ENCODE assay signal across 9 mouse cellular contexts in the genomic region with DNA sequence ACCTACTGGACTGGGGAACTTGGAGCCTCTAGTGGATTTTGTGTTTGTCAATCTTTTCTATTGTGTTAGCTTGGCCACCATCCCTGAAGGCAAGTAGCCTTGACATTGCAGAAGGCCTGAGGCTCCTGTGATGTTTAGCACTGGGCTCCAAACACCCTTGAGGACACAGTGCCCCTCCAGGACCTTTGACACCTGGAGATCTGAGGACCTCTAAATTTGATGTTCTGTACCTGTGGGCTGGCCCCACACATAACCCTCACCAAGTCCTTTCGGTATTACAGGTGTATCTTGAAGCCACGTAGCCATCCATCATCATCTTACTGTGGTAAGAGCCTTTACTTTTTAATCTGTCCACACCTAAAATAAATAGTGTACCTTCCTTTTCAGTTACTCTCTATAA. TPM values are rescaled to one million over a fixed set of nuclear protein-coding genes. Genes with fewer than 3 reads are reported as not detected.
DNase-seq lines count a peak whose midpoint lies in the region; ATAC-seq and TF ChIP-seq lines count a peak whose summit lies in the region.
"Had no signal": no experiment of that assay in that cellular context is flagged by ENCODE, and none has a peak within 500 bp of the region (broad histone marks: within the 10 kb centered on the region; RNA-seq: fewer than 3 reads in every experiment).

No protein-coding gene starts in this region.

- H3K9me3 ChIP-seq in lung, embryonic 16.5 days (ENCODE audit: control insufficient read depth, low read length), result no peaks in the 10 kb centered on the region
- no peaks in the 10 kb centered on the region for H3K9me3 ChIP-seq in forebrain, embryonic 14.5 days (replicated peaks; ENCODE audit: control insufficient read depth, low read length)
- H3K9me3 ChIP-seq in liver, embryonic 12.5 days (replicated peaks), result no peaks in the 10 kb centered on the region
- no peaks in the 10 kb centered on the region for H3K9me3 ChIP-seq in stomach, postnatal 0 days (ENCODE audit: control insufficient read depth, low read length)

- no peak for TF ChIP-seq EP300 in stomach, postnatal 0 days (optimal IDR thresholded peaks at IDR 0.05)

- no peak for DNase-seq in lung, postnatal 4 days
- DNase-seq in forebrain, embryonic 14.5 days (ENCODE audit: low spot score), result no peak
- no peak for DNase-seq in stomach, postnatal 0 days (ENCODE audit: low spot score)
- no peak for DNase-seq in layer of hippocampus, adult 9-11 months
- DNase-seq in urinary bladder, postnatal 4 days (ENCODE audit: low spot score in 2 of 2), result no peak
- DNase-seq: cerebellum, postnatal 36 days; kidney, adult 18-20 months had no signal

- H3K27ac ChIP-seq in lung, embryonic 16.5 days (ENCODE audit: low read length), result no peak overlapping the region
- H3K27ac ChIP-seq in forebrain, embryonic 14.5 days (ENCODE audit: low read depth, low read length), result no peak overlapping the region
- no peak overlapping the region for H3K27ac ChIP-seq in liver, embryonic 12.5 days
- no peak overlapping the region for H3K27ac ChIP-seq in stomach, postnatal 0 days (replicated peaks)

- peaks cover 10% of the 10 kb centered on the region for H3K4me1 ChIP-seq in lung, embryonic 16.5 days (replicated peaks; ENCODE audit: control insufficient read depth, insufficient read depth, low read length)
- H3K4me1 ChIP-seq in forebrain, embryonic 14.5 days (ENCODE audit: control insufficient read depth, insufficient read depth, low read length), result peaks cover 10% of the 10 kb centered on the region
- H3K4me1 ChIP-seq in liver, embryonic 12.5 days, result peaks cover 43% of the 10 kb centered on the region
- no peaks in the 10 kb centered on the region; the same call in 1 of the 2 replicates for H3K4me1 ChIP-seq in stomach, postnatal 0 days (replicated peaks; ENCODE audit: control insufficient read depth, insufficient read depth)

- H3K27me3 ChIP-seq in lung, embryonic 16.5 days (ENCODE audit: control insufficient read depth, insufficient read depth, low read depth, low read length), result no peaks in the 10 kb centered on the region
- H3K27me3 ChIP-seq in forebrain, embryonic 14.5 days (replicated peaks; ENCODE audit: control insufficient read depth, insufficient read depth, low read length), result no peaks in the 10 kb centered on the region
- no peaks in the 10 kb centered on the region; the same call in 1 of the 2 replicates for H3K27me3 ChIP-seq in liver, embryonic 12.5 days (replicated peaks)
- H3K27me3 ChIP-seq in stomach, postnatal 0 days (ENCODE audit: control insufficient read depth, insufficient read depth, low read length), result no peaks in the 10 kb centered on the region

- no peak for ATAC-seq in lung, embryonic 16.5 days (ENCODE audit: low read depth)
- no peak for ATAC-seq in forebrain, embryonic 14.5 days
- ATAC-seq in liver, embryonic 12.5 days, result no peak
- no peak for ATAC-seq in stomach, postnatal 0 days (ENCODE audit: low FRiP score, low TSS enrichment)

- H3K36me3 ChIP-seq in lung, embryonic 16.5 days (ENCODE audit: control insufficient read depth, insufficient read depth, low read length), result peaks cover 27% of the 10 kb centered on the region
- H3K36me3 ChIP-seq in forebrain, embryonic 14.5 days (ENCODE audit: control insufficient read depth, insufficient read depth, low read length), result peaks cover 51% of the 10 kb centered on the region
- H3K36me3 ChIP-seq in liver, embryonic 12.5 days, result peaks cover 52% of the 10 kb centered on the region
- no peaks in the 10 kb centered on the region; the same call in 1 of the 2 replicates for H3K36me3 ChIP-seq in stomach, postnatal 0 days (ENCODE audit: control insufficient read depth, insufficient read depth, low read length)

- peak overlapping the region; percentile 95 for H3K9ac ChIP-seq in lung, embryonic 16.5 days (ENCODE audit: low read length)
- H3K9ac ChIP-seq in forebrain, embryonic 14.5 days (ENCODE audit: low read length), result peak overlapping the region; percentile 96; the same call in 1 of the 2 replicates
- H3K9ac ChIP-seq in liver, embryonic 12.5 days, result peak overlapping the region; percentile 89
- no peak overlapping the region for H3K9ac ChIP-seq in stomach, postnatal 0 days (ENCODE audit: low read length)

- TF ChIP-seq CTCF in stomach, postnatal 0 days (IDR thresholded peaks at IDR 0.05; ENCODE audit: low read depth), result no peak

- peak overlapping the region; percentile 54 for H3K4me2 ChIP-seq in lung, embryonic 16.5 days (ENCODE audit: low read depth, low read length)
- peak overlapping the region; percentile 84 for H3K4me2 ChIP-seq in forebrain, embryonic 14.5 days (ENCODE audit: low read length)
- peak overlapping the region; percentile 79 for H3K4me2 ChIP-seq in liver, embryonic 12.5 days
- peak overlapping the region; percentile 70 for H3K4me2 ChIP-seq in stomach, postnatal 0 days (replicated peaks; ENCODE audit: low read depth)

- WGBS in lung, embryonic 16.5 days, result 89% methylated on average over 2 of the region's 2 CpGs
- WGBS in forebrain, embryonic 14.5 days, result 91% methylated on average over 2 of the region's 2 CpGs
- WGBS in liver, embryonic 12.5 days (ENCODE audit: insufficient replicate concordance), result 88% methylated on average over 2 of the region's 2 CpGs
- 66% methylated on average over 2 of the region's 2 CpGs for WGBS in stomach, postnatal 0 days

- peak overlapping the region; percentile 84 for H3K4me3 ChIP-seq in lung, embryonic 16.5 days (ENCODE audit: low read length)
- H3K4me3 ChIP-seq in forebrain, embryonic 14.5 days (ENCODE audit: low read depth, low read length), result peak overlapping the region; percentile 85
- peak overlapping the region; percentile 93 for H3K4me3 ChIP-seq in liver, embryonic 12.5 days
- H3K4me3 ChIP-seq in stomach, postnatal 0 days (ENCODE audit: low read depth, low read length), result no peak overlapping the region

RNA-seq across cellular contexts. Expression of gene 2410002F23Rik, which starts 1.4 kb away (rescaled TPM):
- 113 and 123 TPM in 2 replicates for polyA plus RNA-seq in lung, embryonic 16.5 days (2015; fragmentation: Nextera tagmentation; extraction: Ambion mirVana)
- polyA plus RNA-seq in forebrain, embryonic 14.5 days (2014; fragmentation: Nextera tagmentation; extraction: Ambion mirVana), result 162 and 186 TPM in 2 replicates
- 64.3 and 66.7 TPM in 2 replicates for polyA plus RNA-seq in liver, embryonic 12.5 days (2016; fragmentation: Nextera tagmentation; extraction: Ambion mirVana)
- 52.9 and 60.0 TPM in 2 replicates for polyA plus RNA-seq in stomach, postnatal 0 days (2015; fragmentation: Nextera tagmentation; extraction: Ambion mirVana)

RNA-seq across cellular contexts. Expression of gene 1700028J19Rik, which starts 1.5 kb away (rescaled TPM):
- 0.96 and 0.97 TPM in 2 replicates for polyA plus RNA-seq in lung, embryonic 16.5 days (2015; fragmentation: Nextera tagmentation; extraction: Ambion mirVana)
- 1.9 and 2.4 TPM in 2 replicates for polyA plus RNA-seq in forebrain, embryonic 14.5 days (2014; fragmentation: Nextera tagmentation; extraction: Ambion mirVana)
- polyA plus RNA-seq in liver, embryonic 12.5 days (2016; fragmentation: Nextera tagmentation; extraction: Ambion mirVana), result 1.8 and 1.9 TPM in 2 replicates
- polyA plus RNA-seq in stomach, postnatal 0 days (2015; fragmentation: Nextera tagmentation; extraction: Ambion mirVana), result 0.57 and 0.65 TPM in 2 replicates

RNA-seq across cellular contexts. Expression of gene Acp4, which starts 9.2 kb away (rescaled TPM):
- not detected in 2 replicates for polyA plus RNA-seq in lung, embryonic 16.5 days (2015; fragmentation: Nextera tagmentation; extraction: Ambion mirVana)
- polyA plus RNA-seq in forebrain, embryonic 14.5 days (2014; fragmentation: Nextera tagmentation; extraction: Ambion mirVana), result not detected in 2 replicates
- not detected in 2 replicates for polyA plus RNA-seq in liver, embryonic 12.5 days (2016; fragmentation: Nextera tagmentation; extraction: Ambion mirVana)
- not detected in 2 replicates for polyA plus RNA-seq in stomach, postnatal 0 days (2015; fragmentation: Nextera tagmentation; extraction: Ambion mirVana)

RNA-seq across cellular contexts. Expression of gene Gm36864, which starts 12.0 kb away (rescaled TPM):
- polyA plus RNA-seq in lung, embryonic 16.5 days (2015; fragmentation: Nextera tagmentation; extraction: Ambion mirVana), result not detected in 2 replicates
- not detected in 2 replicates for polyA plus RNA-seq in forebrain, embryonic 14.5 days (2014; fragmentation: Nextera tagmentation; extraction: Ambion mirVana)
- polyA plus RNA-seq in liver, embryonic 12.5 days (2016; fragmentation: Nextera tagmentation; extraction: Ambion mirVana), result 0.08 TPM in 1 of 2 replicates, not detected in the other
- polyA plus RNA-seq in stomach, postnatal 0 days (2015; fragmentation: Nextera tagmentation; extraction: Ambion mirVana), result 0.13 TPM in 1 of 2 replicates, not detected in the other

RNA-seq across cellular contexts. Expression of gene Gm15517, which starts 13.3 kb away (rescaled TPM):
- not detected in 2 replicates for polyA plus RNA-seq in lung, embryonic 16.5 days (2015; fragmentation: Nextera tagmentation; extraction: Ambion mirVana)
- not detected in 2 replicates for polyA plus RNA-seq in forebrain, embryonic 14.5 days (2014; fragmentation: Nextera tagmentation; extraction: Ambion mirVana)
- polyA plus RNA-seq in liver, embryonic 12.5 days (2016; fragmentation: Nextera tagmentation; extraction: Ambion mirVana), result not detected in 2 replicates
- not detected in 2 replicates for polyA plus RNA-seq in stomach, postnatal 0 days (2015; fragmentation: Nextera tagmentation; extraction: Ambion mirVana)
